Mouse (Mus musculus) brain, embryonic 14.5 days (tissue): ENCODE data around the gene Rab37.

Source experiments
- CTCF ChIP-seq: fragments of 200-500 bp; IDR thresholded peaks from 2 replicates; pipeline ENCODE4 v1.5.1; 2012; ENCODE audit warnings: inconsistent platforms, mild to moderate bottlenecking, moderate library complexity, borderline replicate concordance; ENCODE audit not compliant: insufficient read depth, insufficient read length; ENCODE audit errors: extremely low read depth
- POLR2A ChIP-seq: fragments of 200-500 bp; IDR thresholded peaks from 2 replicates; pipeline ENCODE4 v1.6.1; 2012; ENCODE audit warnings: mild to moderate bottlenecking, inconsistent platforms, borderline replicate concordance; ENCODE audit not compliant: poor library complexity, insufficient read depth, insufficient read length, severe bottlenecking; ENCODE audit errors: extremely low read depth

DNA sequence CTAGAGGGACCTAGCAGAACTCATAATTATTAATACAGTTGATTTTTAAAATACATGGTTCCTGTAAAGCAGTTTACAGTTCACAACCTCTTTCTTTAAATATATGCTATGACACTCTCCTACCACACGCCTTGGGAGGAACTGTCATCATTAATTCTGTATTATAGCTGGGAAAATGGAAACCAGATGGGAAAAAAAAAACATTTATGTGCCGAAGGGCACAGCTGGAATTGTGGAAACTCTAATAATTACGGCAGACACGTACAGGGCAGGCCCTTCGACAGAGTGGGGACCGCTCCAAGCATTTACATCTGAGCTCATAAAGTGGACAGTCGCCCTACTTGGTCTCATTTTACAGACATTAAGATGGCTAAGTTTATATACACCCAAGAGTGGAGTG, 9.5 kb downstream of the Rab37 start:
- no peak for TF ChIP-seq CTCF
- TF ChIP-seq POLR2A, result no peak
